Mouse (Mus musculus): ENCODE data around the gene Fam199x. TPM values are rescaled to one million over a fixed set of nuclear protein-coding genes. Genes with fewer than 3 reads are reported as not detected.
A peak's percentile ranks its signal among the peaks of the same experiment; 100 is the strongest.

Fam199x gene
- polyA plus RNA-seq, 1 experiment from 2014 or later: 6.4 TPM

DNA sequence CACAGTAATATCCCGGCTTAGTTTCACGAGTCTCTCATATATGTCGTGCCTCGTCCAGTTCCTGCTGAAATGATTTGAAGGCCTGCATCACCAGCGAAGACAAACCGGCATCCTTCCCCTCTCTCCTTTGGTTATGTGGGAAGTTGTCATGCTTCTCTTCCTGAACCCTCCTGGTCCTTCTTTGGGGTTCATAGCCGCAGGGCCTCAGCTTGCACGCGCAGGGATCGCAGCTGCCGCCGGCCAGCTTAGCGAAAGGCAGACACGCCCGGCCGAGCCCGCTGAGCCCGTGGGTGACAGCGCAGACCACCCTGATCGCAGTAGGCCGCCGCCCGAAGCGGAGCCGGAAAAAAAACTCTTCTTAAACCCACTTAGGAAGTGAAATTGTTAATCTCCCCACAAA lies 55.1 kb downstream of the Fam199x start:
- Histone ChIP-seq H3K27ac (replicated peaks) (no peak overlapping the region), H3K27me3 (peaks cover 68% of the 10 kb centered on the region), H3K4me2 (no peak overlapping the region), H3K9me3 (no peaks in the 10 kb centered on the region), H3K4me1 (replicated peaks) (no peaks in the 10 kb centered on the region), H3K36me3 (no peaks in the 10 kb centered on the region), H3K4me3 (no peak overlapping the region), H3K9ac (no peak overlapping the region)
- WGBS: 24% methylated on average over 25 of the region's 25 CpGs
- no peak for ATAC-seq (ENCODE audit: low read depth)

DNA sequence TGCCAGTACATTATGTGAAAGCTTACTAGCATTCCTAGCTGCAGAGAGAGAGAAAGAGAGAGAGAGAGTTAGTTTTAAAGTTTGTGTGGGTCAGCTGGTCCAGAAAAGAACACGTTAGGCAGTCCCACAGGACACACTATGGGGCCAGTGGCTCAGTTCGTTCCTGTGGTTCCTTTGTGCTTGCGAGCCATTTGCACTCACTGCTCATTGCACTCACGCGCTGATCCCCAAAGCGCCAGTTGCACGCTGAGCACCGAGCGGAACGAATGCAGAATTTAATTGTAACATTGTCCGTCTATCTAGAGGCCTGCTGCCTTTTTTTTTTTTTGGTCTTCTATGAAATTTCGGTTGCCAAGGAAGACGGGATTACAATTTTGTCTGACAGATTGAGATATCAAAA lies 57.1 kb downstream of the Fam199x start:
- Histone ChIP-seq H3K4me3 (no peak overlapping the region), H3K4me2 (no peak overlapping the region), H3K9me3 (no peaks in the 10 kb centered on the region), H3K27ac (replicated peaks) (no peak overlapping the region), H3K9ac (no peak overlapping the region), H3K36me3 (no peaks in the 10 kb centered on the region), H3K27me3 (peaks cover 51% of the 10 kb centered on the region), H3K4me1 (replicated peaks) (no peaks in the 10 kb centered on the region)
- ATAC-seq (ENCODE audit: low read depth): no peak
- WGBS: 13% methylated on average over 13 of the region's 13 CpGs

DNA sequence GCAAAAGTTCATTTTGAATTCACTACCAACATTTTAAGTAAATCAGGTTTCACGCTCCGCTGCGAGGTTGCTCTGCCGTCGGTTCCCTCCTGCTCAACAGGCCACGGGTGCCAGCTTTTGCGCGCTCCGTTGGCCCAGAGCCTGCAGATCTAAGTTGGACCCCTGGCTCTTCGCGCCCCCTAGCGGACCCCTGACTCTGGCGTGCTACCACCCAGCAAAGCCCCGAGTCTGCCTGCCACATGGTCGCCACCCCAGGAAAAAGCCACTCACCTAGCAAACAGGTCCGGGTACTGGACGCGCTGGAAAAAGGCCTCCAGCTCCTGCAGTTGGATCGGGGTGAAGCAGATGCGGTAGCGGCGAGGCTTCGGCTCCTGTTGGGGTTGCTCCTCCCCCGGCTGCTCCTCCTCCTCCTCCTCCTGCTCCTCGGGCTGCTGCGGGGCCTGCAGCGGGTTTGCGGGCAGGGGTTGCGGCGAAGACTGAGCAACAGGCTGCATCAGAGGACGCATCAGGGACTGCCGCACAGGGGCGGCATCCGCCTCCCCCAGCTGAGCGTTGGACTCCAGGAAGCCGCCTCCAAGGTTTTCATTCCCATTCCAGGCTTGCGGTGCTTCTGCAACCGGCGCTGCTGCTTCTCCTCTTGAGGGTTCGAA lies 68.8 kb downstream of the Fam199x start:
- peaks cover 88% of the 10 kb centered on the region for H3K27me3 ChIP-seq
- no peak for ATAC-seq (ENCODE audit: low read depth)
- H3K4me2 ChIP-seq: peak overlapping the region; percentile 26

DNA sequence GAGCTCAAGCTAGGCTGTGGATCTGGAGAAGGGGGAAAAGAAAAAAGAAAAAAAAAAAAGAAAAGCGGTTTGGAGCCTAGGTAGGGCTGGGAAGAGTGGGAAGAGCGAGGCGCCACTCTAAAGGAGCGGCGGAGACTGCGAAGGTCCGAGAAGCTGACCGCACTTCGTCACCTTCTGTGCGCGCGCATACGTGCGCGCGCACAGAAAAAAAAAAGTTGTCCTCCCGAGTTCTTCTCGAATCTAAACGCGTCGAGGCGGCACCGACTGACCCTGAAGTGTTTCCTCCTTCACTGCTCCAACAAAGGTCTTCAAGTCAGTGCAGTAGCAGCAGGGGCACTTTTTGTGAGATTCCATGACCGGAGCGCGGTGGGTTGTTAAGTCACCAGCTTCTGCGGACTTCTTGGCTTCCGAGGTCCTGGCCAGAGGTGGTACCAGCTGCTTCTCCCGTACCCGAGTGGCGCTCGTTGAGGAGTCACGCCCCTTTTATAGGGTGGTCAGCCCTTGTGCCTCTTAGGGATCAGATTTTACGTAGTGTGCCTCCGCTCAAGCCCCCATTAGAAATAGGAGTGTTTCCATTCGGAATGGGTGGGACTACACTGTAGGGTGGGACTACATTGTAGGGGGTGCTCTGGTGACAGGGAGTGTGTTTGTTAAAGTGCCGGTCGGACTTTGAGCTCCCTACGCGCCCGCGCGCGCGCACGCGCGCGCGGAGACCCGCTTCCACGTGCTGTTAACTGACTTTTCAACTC lies 70.5 kb downstream of the Fam199x start:
- peaks cover 87% of the 10 kb centered on the region for H3K27me3 ChIP-seq
- no peak for ATAC-seq (ENCODE audit: low read depth)
- H3K9ac ChIP-seq: no peak overlapping the region
- no peak overlapping the region for H3K27ac ChIP-seq (replicated peaks)
- no peak overlapping the region for H3K4me3 ChIP-seq
- no peaks in the 10 kb centered on the region for H3K4me1 ChIP-seq (replicated peaks)
- no peaks in the 10 kb centered on the region for H3K9me3 ChIP-seq
- H3K4me2 ChIP-seq: no peak overlapping the region
- 15% methylated on average over 52 of the region's 52 CpGs for WGBS
- H3K36me3 ChIP-seq: no peaks in the 10 kb centered on the region

More for the DNA sequence above, 68.8 kb downstream of the Fam199x start:
- 18% methylated on average over 40 of the region's 40 CpGs for WGBS
- Histone ChIP-seq H3K9ac (no peak overlapping the region), H3K4me3 (peak overlapping the region; percentile 4; the same call in 1 of the 2 replicates), H3K36me3 (no peaks in the 10 kb centered on the region), H3K9me3 (no peaks in the 10 kb centered on the region), H3K4me1 (replicated peaks) (no peaks in the 10 kb centered on the region), H3K27ac (replicated peaks) (no peak overlapping the region)

DNA sequence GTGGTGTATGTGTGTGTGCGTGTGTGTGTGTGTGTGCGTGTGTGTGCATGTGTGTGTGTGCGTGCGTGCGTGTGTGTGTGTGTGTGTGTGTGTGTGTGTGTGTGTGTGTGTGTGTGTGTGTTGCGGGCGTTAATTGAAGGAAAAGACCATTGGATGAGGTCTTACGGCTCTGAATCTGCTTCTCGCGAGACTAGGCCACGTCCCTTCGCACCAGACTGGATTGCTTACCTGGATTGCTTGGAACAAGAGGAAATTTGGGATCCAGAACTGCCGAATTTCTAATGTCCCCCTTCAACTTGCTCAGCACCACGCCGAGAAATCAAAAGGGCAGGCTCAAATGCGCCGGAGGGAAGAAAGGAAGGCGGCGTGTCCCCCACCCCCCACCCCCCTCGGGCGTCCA lies 72.3 kb downstream of the Fam199x start, which contains the start of gene Esx1:
Gene Esx1 (minus strand): TSS at position 366 of the 400 bp plus-strand sequence.
- 23% methylated on average over 16 of the region's 21 CpGs for WGBS
- Histone ChIP-seq H3K9ac (no peak within 1 kb of the TSS), H3K4me2 (no peak within 1 kb of the TSS), H3K4me1 (replicated peaks) (no peaks in the 10 kb centered on the region), H3K9me3 (no peaks in the 10 kb centered on the region), H3K36me3 (no peaks in the 10 kb centered on the region), H3K27ac (replicated peaks) (no peak within 1 kb of the TSS), H3K4me3 (no peak within 1 kb of the TSS), H3K27me3 (peaks cover 90% of the 10 kb centered on the region)
- no peak for ATAC-seq (ENCODE audit: low read depth)

DNA sequence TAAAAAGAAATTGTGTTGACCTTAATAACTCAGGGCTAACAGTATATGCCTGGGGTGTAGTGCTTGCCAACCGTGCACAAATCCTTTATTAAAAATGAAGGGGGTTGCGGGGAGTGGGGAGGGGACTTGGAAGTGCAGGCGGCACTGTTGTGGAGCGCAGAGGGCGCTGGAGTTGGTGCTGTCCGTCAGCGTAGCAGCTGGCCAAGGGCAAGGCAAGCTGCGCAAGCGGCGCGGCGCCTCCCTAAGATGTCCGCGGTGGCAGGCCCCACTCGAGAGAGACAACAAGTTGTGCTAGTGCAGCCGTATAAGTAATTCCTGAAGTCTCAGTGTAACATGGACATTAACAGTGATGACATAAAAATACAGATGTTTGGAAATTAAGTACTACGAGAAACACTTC lies 78.1 kb downstream of the Fam199x start:
- H3K36me3 ChIP-seq: no peaks in the 10 kb centered on the region
- H3K9me3 ChIP-seq: no peaks in the 10 kb centered on the region
- 15% methylated on average over 17 of the region's 17 CpGs for whole genome bisulfite sequencing
- no peak overlapping the region for H3K9ac ChIP-seq
- H3K4me3 ChIP-seq: no peak overlapping the region
- no peaks in the 10 kb centered on the region for H3K4me1 ChIP-seq (replicated peaks)
- no peak overlapping the region for H3K27ac ChIP-seq (replicated peaks)
- H3K4me2 ChIP-seq: no peak overlapping the region
- peaks cover 75% of the 10 kb centered on the region for H3K27me3 ChIP-seq
- ATAC-seq (ENCODE audit: low read depth): no peak

Other genes with a start within 250 kb of the Fam199x start
- gene Plp1, start 226.9 kb upstream of the Fam199x start, polyA plus RNA-seq (2015; fragmentation: Nextera tagmentation; extraction: Ambion mirVana): 33.6 and 36.5 TPM in 2 replicates
- gene Rab9b, start 180.8 kb upstream of the Fam199x start, polyA plus RNA-seq (2015; fragmentation: Nextera tagmentation; extraction: Ambion mirVana): 16.9 and 17.5 TPM in 2 replicates
- not detected in 2 replicates for gene H2bfm, start 122.3 kb upstream of the Fam199x start, polyA plus RNA-seq (2015; fragmentation: Nextera tagmentation; extraction: Ambion mirVana)
- 122 and 129 TPM in 2 replicates for gene Tmsb15b2, start 74.1 kb upstream of the Fam199x start, polyA plus RNA-seq (2015; fragmentation: Nextera tagmentation; extraction: Ambion mirVana)
- gene Tmsb15l, start 72.7 kb upstream of the Fam199x start, polyA plus RNA-seq (2015; fragmentation: Nextera tagmentation; extraction: Ambion mirVana): 12.3 and 13.1 TPM in 2 replicates
- 36.6 and 43.6 TPM in 2 replicates for gene Tmsb15b1, start 72.7 kb upstream of the Fam199x start, polyA plus RNA-seq (2015; fragmentation: Nextera tagmentation; extraction: Ambion mirVana)
- gene Zcchc18, start 56.4 kb upstream of the Fam199x start, polyA plus RNA-seq (2015; fragmentation: Nextera tagmentation; extraction: Ambion mirVana): 215 and 233 TPM in 2 replicates
- 13.1 and 15.8 TPM in 2 replicates for gene Slc25a53, start 11.3 kb upstream of the Fam199x start, polyA plus RNA-seq (2015; fragmentation: Nextera tagmentation; extraction: Ambion mirVana)
- gene Esx1, start 72.5 kb downstream of the Fam199x start, polyA plus RNA-seq (2015; fragmentation: Nextera tagmentation; extraction: Ambion mirVana): not detected in 2 replicates